Mouse (Mus musculus) kidney, embryonic 15.5 days (tissue): ENCODE data around the gene Olfr199. TPM values are rescaled to one million over a fixed set of nuclear protein-coding genes. Genes with fewer than 3 reads are reported as not detected.
"Not testable (repeated sequence)": the region's sequence is repeated elsewhere in the genome, so short reads cannot be mapped to it uniquely, and the experiment has no call there.

Source experiments
- ATAC-seq: fragments of 200-750 bp; cut with Nextera tagmentation; replicated peaks from 2 replicates; pipeline ENCODE4 v1.8.0; 2017; ENCODE audit warnings: moderate TSS enrichment; ENCODE audit not compliant: low FRiP score
- H3K27ac ChIP-seq: fragments of 300-500 bp; sonication (generic); 2 replicates; pipeline ENCODE4 v1.5.1; 2015; ENCODE audit warnings: mild to moderate bottlenecking, inconsistent platforms
- H3K27me3 ChIP-seq: fragments of 300-500 bp; sonication (generic); 2 replicates; pipeline ENCODE4 v1.6.1; 2015; ENCODE audit warnings: inconsistent platforms
- H3K36me3 ChIP-seq: fragments of 300-500 bp; sonication (generic); 2 replicates; pipeline ENCODE4 v1.6.1; 2015; ENCODE audit warnings: inconsistent platforms
- H3K4me1 ChIP-seq: fragments of 300-500 bp; sonication (generic); 2 replicates; pipeline ENCODE4 v1.6.1; 2015; ENCODE audit warnings: inconsistent platforms
- H3K4me2 ChIP-seq: fragments of 300-500 bp; sonication (generic); 2 replicates; pipeline ENCODE4 v1.6.1; 2015; ENCODE audit warnings: moderate library complexity, mild to moderate bottlenecking, inconsistent platforms
- H3K4me3 ChIP-seq: fragments of 300-500 bp; sonication (generic); replicated peaks from 2 replicates; pipeline ENCODE4 v1.5.1; 2015; ENCODE audit warnings: mild to moderate bottlenecking, inconsistent platforms
- H3K9ac ChIP-seq: fragments of 300-500 bp; sonication (generic); 2 replicates; pipeline ENCODE4 v1.6.1; 2015; ENCODE audit warnings: mild to moderate bottlenecking, inconsistent platforms
- H3K9me3 ChIP-seq: fragments of 300-500 bp; sonication (generic); replicated peaks from 2 replicates; pipeline ENCODE4 v1.6.1; 2016; ENCODE audit warnings: inconsistent platforms
- WGBS: fragments of 180-500 bp; shearing (Covaris S2); methylation state at CpG from one replicate; pipeline ENCODE4 v1.1.7; 2015; ENCODE audit warnings: mixed read lengths; 5-methylcytosine and 5-hydroxymethylcytosine counted together
- polyA plus RNA-seq: library from polyadenylated mRNA; unstranded; fragments of >200 nt; fragmentation: Nextera tagmentation; extraction: Ambion mirVana; gene quantifications from 2 replicates; pipeline ENCODE4 v1.2.1, GENCODE M21; 2015

Gene Olfr199
- not detected in 2 replicates for polyA plus RNA-seq

- 73% methylated on average over 1 of the region's 1 CpGs for WGBS
- H3K36me3 ChIP-seq, H3K4me1 ChIP-seq, H3K9me3 ChIP-seq, H3K4me2 ChIP-seq, H3K27me3 ChIP-seq, H3K9ac ChIP-seq, H3K4me3 ChIP-seq, ATAC-seq, H3K27ac ChIP-seq: not testable (repeated sequence)
These were observed at the start of gene Olfr199 for GRCm38 (mm10) chr16:59219667-59220066. TSS of gene Olfr199 (minus strand) at chr16:59219767.

GRCm38 (mm10) chr16:59269097-59269496 lies 49.5 kb upstream of the Olfr199 start:
- not testable (repeated sequence) for H3K27ac ChIP-seq, H3K36me3 ChIP-seq, ATAC-seq, H3K4me3 ChIP-seq, H3K27me3 ChIP-seq, H3K9ac ChIP-seq, H3K9me3 ChIP-seq, H3K4me2 ChIP-seq, H3K4me1 ChIP-seq
- 67% methylated on average over 4 of the region's 4 CpGs for WGBS

- 86% methylated on average over 17 of the region's 17 CpGs for WGBS
- H3K27ac ChIP-seq: no peak overlapping the region
- H3K4me1 ChIP-seq: no peaks in the 10 kb centered on the region
- H3K27me3 ChIP-seq: no peaks in the 10 kb centered on the region
- no peak overlapping the region for H3K9ac ChIP-seq
- H3K36me3 ChIP-seq: no peaks in the 10 kb centered on the region
- H3K4me3 ChIP-seq: no peak overlapping the region
- no peak for ATAC-seq
- H3K9me3 ChIP-seq: no peaks in the 10 kb centered on the region
- no peak overlapping the region for H3K4me2 ChIP-seq
These were observed 30.1 kb upstream of the Olfr199 start for GRCm38 (mm10) chr16:59249684-59250083.

- not testable (repeated sequence) for H3K27me3 ChIP-seq, H3K36me3 ChIP-seq, H3K27ac ChIP-seq, ATAC-seq, H3K4me1 ChIP-seq, H3K4me3 ChIP-seq, H3K4me2 ChIP-seq, H3K9ac ChIP-seq, H3K9me3 ChIP-seq
- 80% methylated on average over 3 of the region's 3 CpGs for WGBS
These were observed 1.7 kb downstream of the Olfr199 start for GRCm38 (mm10) chr16:59217861-59218260.

GRCm38 (mm10) chr16:59203433-59203832 lies 16.1 kb downstream of the Olfr199 start, which contains the start of gene Olfr198:
TSS of gene Olfr198 (minus strand) at chr16:59203533.
- WGBS: 71% methylated on average over 1 of the region's 1 CpGs
- H3K4me1 ChIP-seq, H3K4me3 ChIP-seq, H3K9ac ChIP-seq, H3K4me2 ChIP-seq, H3K36me3 ChIP-seq, H3K27ac ChIP-seq, H3K27me3 ChIP-seq, H3K9me3 ChIP-seq, ATAC-seq: not testable (repeated sequence)

GRCm38 (mm10) chr16:59170354-59170753 lies 49.2 kb downstream of the Olfr199 start, which contains the start of gene Olfr196:
TSS of gene Olfr196 (minus strand) at chr16:59170454.
- no peak for ATAC-seq
- 67% methylated on average over 3 of the region's 3 CpGs for WGBS
- no peak within 1 kb of the TSS for H3K4me3 ChIP-seq
- H3K9ac ChIP-seq: no peak within 1 kb of the TSS
- no peaks in the 10 kb centered on the region for H3K4me1 ChIP-seq
- no peaks in the 10 kb centered on the region for H3K36me3 ChIP-seq
- no peak within 1 kb of the TSS for H3K27ac ChIP-seq
- no peaks in the 10 kb centered on the region for H3K27me3 ChIP-seq
- H3K9me3 ChIP-seq: no peaks in the 10 kb centered on the region
- H3K4me2 ChIP-seq: no peak within 1 kb of the TSS

Other genes with a start within 250 kb of the Olfr199 start
- gene Olfr183, start 224.4 kb downstream of the Olfr199 start, polyA plus RNA-seq: not detected in 2 replicates
- not detected in 2 replicates for gene Olfr186, start 189.5 kb downstream of the Olfr199 start, polyA plus RNA-seq
- gene Olfr187, start 180.0 kb downstream of the Olfr199 start, polyA plus RNA-seq: not detected in 2 replicates
- not detected in 2 replicates for gene Olfr190, start 141.8 kb downstream of the Olfr199 start, polyA plus RNA-seq
- gene Olfr191, start 129.9 kb downstream of the Olfr199 start, polyA plus RNA-seq: not detected in 2 replicates
- not detected in 2 replicates for gene Olfr193, start 107.9 kb downstream of the Olfr199 start, polyA plus RNA-seq
- gene Olfr194, start 98.7 kb downstream of the Olfr199 start, polyA plus RNA-seq: not detected in 2 replicates
- 0.06 TPM in 1 of 2 replicates, not detected in the other for gene Olfr195, start 72.7 kb downstream of the Olfr199 start, polyA plus RNA-seq
- gene Olfr196, start 49.3 kb downstream of the Olfr199 start, polyA plus RNA-seq: not detected in 2 replicates
- not detected in 2 replicates for gene Olfr198, start 16.2 kb downstream of the Olfr199 start, polyA plus RNA-seq
- gene Olfr201, start 52.9 kb upstream of the Olfr199 start, polyA plus RNA-seq: not detected in 2 replicates
- not detected in 2 replicates for gene Olfr202, start 67.0 kb upstream of the Olfr199 start, polyA plus RNA-seq
- not detected in 2 replicates for gene Olfr203, start 79.1 kb upstream of the Olfr199 start, polyA plus RNA-seq
- gene Olfr204, start 98.5 kb upstream of the Olfr199 start, polyA plus RNA-seq: not detected in 2 replicates
- not detected in 2 replicates for gene Olfr205, start 111.4 kb upstream of the Olfr199 start, polyA plus RNA-seq
- gene Olfr206, start 129.5 kb upstream of the Olfr199 start, polyA plus RNA-seq: not detected in 2 replicates
- not detected in 2 replicates for gene Olfr209, start 144.2 kb upstream of the Olfr199 start, polyA plus RNA-seq
- gene Gabrr3, start 187.6 kb upstream of the Olfr199 start, polyA plus RNA-seq: not detected in 2 replicates